Mouse (Mus musculus): ENCODE data around the gene Gm13288.

- TF ChIP-seq CTCF (IDR thresholded peaks at IDR 0.05; ENCODE audit: control insufficient read depth, insufficient read depth, insufficient read length) (no peak), USF1 (IDR thresholded peaks at IDR 0.05; ENCODE audit: low read depth) (no peak), MYOG (IDR thresholded peaks at IDR 0.05; ENCODE audit: control insufficient read depth, extremely low read depth, insufficient read length) (no peak), CEBPB (IDR thresholded peaks at IDR 0.05; ENCODE audit: low read depth) (no peak), MAX (IDR thresholded peaks at IDR 0.05) (no peak)
These were observed 25.2 kb downstream of the Gm13288 start for GRCm38 (mm10) chr4:88830523-88830922.
